Comparison of ENCODE assay signal across 11 mouse cellular contexts in genomic region chr9:61746401-61746800, GRCm38 (mm10).
DNase-seq lines count a peak whose midpoint lies in the region.
"Had no signal": no experiment of that assay in that cellular context is flagged by ENCODE, and none has a peak within 500 bp of the region (broad histone marks: within the 10 kb centered on the region; RNA-seq: fewer than 3 reads in every experiment).

No protein-coding gene starts in this region.

- DNase-seq in cerebellum, postnatal 25 days, result peak; percentile 20 to 26
- no peak for DNase-seq in cerebellum, adult 18-20 months
- DNase-seq in kidney, postnatal 14 days, result peak; percentile 14
- no peak for DNase-seq in kidney, postnatal 10 days
- peak; percentile 64 for DNase-seq in R1 (ENCODE audit: low read depth, low spot score)
- peak; percentile 29 for DNase-seq in brain, adult 2 months (ENCODE audit: low read depth, low spot score)
- DNase-seq: adrenal gland, adult 8-10 months; adrenal gland, postnatal 36 days; cerebellum, adult 11-12 months; cerebellum, adult 9-11 months; gastrocnemius, postnatal 14 days had no signal

Comparison
In these comparisons a context has a peak if more than half of its experiments do, and no peak if none do; other contexts are left out.
1. DNase-seq: peak in cerebellum, postnatal 25 days (2 of 2), kidney, postnatal 14 days (single experiment), R1 (single experiment) and brain, adult 2 months (single experiment); none in cerebellum, adult 18-20 months (0 of 2) and kidney, postnatal 10 days (single experiment).